Mouse (Mus musculus): ENCODE data around the gene Samd9l.
"Not testable (repeated sequence)": the region's sequence is repeated elsewhere in the genome, so short reads cannot be mapped to it uniquely, and the experiment has no call there.

Samd9l gene

GRCm38 (mm10) chr6:3399340-3400068 lies at the start of gene Samd9l:
Samd9l (minus strand) TSS chr6:3399572.
- DNase-seq (ENCODE audit: low read depth, low spot score): peak; percentile 30

GRCm38 (mm10) chr6:3447404-3447803 lies 48.0 kb upstream of the Samd9l start:
- peak; percentile 45 for DNase-seq (ENCODE audit: low read depth, low spot score)

GRCm38 (mm10) chr6:3443905-3444304 lies 44.5 kb upstream of the Samd9l start:
- no peak for DNase-seq (ENCODE audit: low read depth, low spot score)

GRCm38 (mm10) chr6:3436087-3436486 lies 36.7 kb upstream of the Samd9l start:
- DNase-seq (ENCODE audit: low read depth, low spot score): no peak

GRCm38 (mm10) chr6:3430976-3431375 lies 31.6 kb upstream of the Samd9l start:
- not testable (repeated sequence) for DNase-seq (ENCODE audit: low read depth, low spot score)

- no peak for DNase-seq (ENCODE audit: low read depth, low spot score)
These were observed 27.7 kb upstream of the Samd9l start for GRCm38 (mm10) chr6:3427047-3427446.

- not testable (repeated sequence) for DNase-seq (ENCODE audit: low read depth, low spot score)
These were observed 26.0 kb upstream of the Samd9l start for GRCm38 (mm10) chr6:3425333-3425732.

- not testable (repeated sequence) for DNase-seq (ENCODE audit: low read depth, low spot score)
These were observed 25.4 kb upstream of the Samd9l start for GRCm38 (mm10) chr6:3424613-3425277.

GRCm38 (mm10) chr6:3397182-3397906 lies 2.0 kb downstream of the Samd9l start:
- DNase-seq (ENCODE audit: low read depth, low spot score): not testable (repeated sequence)

GRCm38 (mm10) chr6:3395921-3396611 lies 3.3 kb downstream of the Samd9l start:
- DNase-seq (ENCODE audit: low read depth, low spot score): not testable (repeated sequence)

GRCm38 (mm10) chr6:3389995-3390394 lies 9.4 kb downstream of the Samd9l start:
- no peak for DNase-seq (ENCODE audit: low read depth, low spot score)

GRCm38 (mm10) chr6:3386565-3386964 lies 12.8 kb downstream of the Samd9l start:
- no peak for DNase-seq (ENCODE audit: low read depth, low spot score)

- not testable (repeated sequence) for DNase-seq (ENCODE audit: low read depth, low spot score)
These were observed 14.6 kb downstream of the Samd9l start for GRCm38 (mm10) chr6:3384816-3385215.

GRCm38 (mm10) chr6:3384115-3384791 lies 15.1 kb downstream of the Samd9l start:
- not testable (repeated sequence) for DNase-seq (ENCODE audit: low read depth, low spot score)

GRCm38 (mm10) chr6:3379146-3379545 lies 20.2 kb downstream of the Samd9l start:
- no peak for DNase-seq (ENCODE audit: low read depth, low spot score)

- DNase-seq (ENCODE audit: low read depth, low spot score): no peak
These were observed 22.7 kb downstream of the Samd9l start for GRCm38 (mm10) chr6:3376687-3377086.

- no peak for DNase-seq (ENCODE audit: low read depth, low spot score)
These were observed 29.8 kb downstream of the Samd9l start for GRCm38 (mm10) chr6:3369527-3369926.

GRCm38 (mm10) chr6:3365609-3366008 lies 33.8 kb downstream of the Samd9l start:
- DNase-seq (ENCODE audit: low read depth, low spot score): not testable (repeated sequence)

- peak; percentile 47 for DNase-seq (ENCODE audit: low read depth, low spot score)
These were observed 53.3 kb downstream of the Samd9l start for GRCm38 (mm10) chr6:3345924-3346597.

GRCm38 (mm10) chr6:3345043-3345639 lies 54.2 kb downstream of the Samd9l start:
- DNase-seq (ENCODE audit: low read depth, low spot score): not testable (repeated sequence)

Data from skeletal muscle tissue, adult 2 months (tissue).